Mouse (Mus musculus): ENCODE results near the gene Nfia. TPM values are rescaled to one million over a fixed set of nuclear protein-coding genes. Genes with fewer than 3 reads are reported as not detected.

The Nfia gene
- polyA plus RNA-seq, 2 experiments, result 51.9 to 71.2 TPM

- Histone ChIP-seq H3K9ac (ENCODE audit: low read depth, low read length, severe bottlenecking) (no peak overlapping the region), H3K27me3 (ENCODE audit: control insufficient read depth, insufficient read depth, low read length) (no peaks in the 10 kb centered on the region), H3K4me1 (ENCODE audit: control insufficient read depth, insufficient read depth, low read length) (peaks cover 16% of the 10 kb centered on the region), H3K27ac (replicated peaks; ENCODE audit: low read depth, low read length) (no peak overlapping the region), H3K4me2 (replicated peaks; ENCODE audit: low read depth, low read length, severe bottlenecking) (no peak overlapping the region), H3K9me3 (ENCODE audit: control insufficient read depth, low read length) (no peaks in the 10 kb centered on the region), H3K4me3 (replicated peaks; ENCODE audit: low read length) (no peak overlapping the region), H3K36me3 (ENCODE audit: control insufficient read depth, insufficient read depth, low read length) (peaks cover 6% of the 10 kb centered on the region; the same call in 1 of the 2 replicates)
- 36% methylated on average over 3 of the region's 3 CpGs for WGBS
- ATAC-seq (ENCODE audit: low FRiP score, low read depth) (no peak), DNase-seq (ENCODE audit: low spot score) (no peak)
- TF ChIP-seq POLR2A (IDR thresholded peaks at IDR 0.05; ENCODE audit: borderline replicate concordance, extremely low read depth, insufficient read depth, insufficient read length), result no peak
These were observed 345.6 kb downstream of the Nfia start for GRCm38 (mm10) chr4:98118126-98118525.

GRCm38 (mm10) chr4:98118761-98119675 is 346.5 kb downstream of the Nfia start:
- Histone ChIP-seq H3K27ac (replicated peaks; ENCODE audit: low read depth, low read length) (no peak overlapping the region), H3K9me3 (ENCODE audit: control insufficient read depth, low read length) (no peaks in the 10 kb centered on the region), H3K36me3 (ENCODE audit: control insufficient read depth, insufficient read depth, low read length) (peaks cover 6% of the 10 kb centered on the region; the same call in 1 of the 2 replicates), H3K4me2 (replicated peaks; ENCODE audit: low read depth, low read length, severe bottlenecking) (no peak overlapping the region), H3K4me3 (replicated peaks; ENCODE audit: low read length) (no peak overlapping the region), H3K27me3 (ENCODE audit: control insufficient read depth, insufficient read depth, low read length) (no peaks in the 10 kb centered on the region), H3K9ac (ENCODE audit: low read depth, low read length, severe bottlenecking) (no peak overlapping the region), H3K4me1 (ENCODE audit: control insufficient read depth, insufficient read depth, low read length) (peaks cover 16% of the 10 kb centered on the region)
- TF ChIP-seq POLR2A (IDR thresholded peaks at IDR 0.05; ENCODE audit: borderline replicate concordance, extremely low read depth, insufficient read depth, insufficient read length), result no peak
- ATAC-seq (ENCODE audit: low FRiP score, low read depth), result 0 out of 2 replicates have a peak, but pooled peaks have one; percentile 13
- DNase-seq (ENCODE audit: low spot score), result no peak
- 63% methylated on average over 10 of the region's 10 CpGs for WGBS

GRCm38 (mm10) chr4:98119949-98120531 is 347.5 kb downstream of the Nfia start:
- H3K9ac ChIP-seq (ENCODE audit: low read depth, low read length, severe bottlenecking), result no peak overlapping the region
- no peak overlapping the region for H3K4me3 ChIP-seq (replicated peaks; ENCODE audit: low read length)
- H3K4me1 ChIP-seq (ENCODE audit: control insufficient read depth, insufficient read depth, low read length), result peaks cover 16% of the 10 kb centered on the region
- H3K9me3 ChIP-seq (ENCODE audit: control insufficient read depth, low read length), result no peaks in the 10 kb centered on the region
- TF ChIP-seq POLR2A (IDR thresholded peaks at IDR 0.05; ENCODE audit: borderline replicate concordance, extremely low read depth, insufficient read depth, insufficient read length), result no peak
- 0 out of 2 replicates have a peak, but pooled peaks cover 3% of the 10 kb centered on the region for H3K36me3 ChIP-seq (ENCODE audit: control insufficient read depth, insufficient read depth, low read length)
- 56% methylated on average over 3 of the region's 3 CpGs for WGBS
- H3K27me3 ChIP-seq (ENCODE audit: control insufficient read depth, insufficient read depth, low read length), result no peaks in the 10 kb centered on the region
- ATAC-seq (ENCODE audit: low FRiP score, low read depth) (no peak), DNase-seq (ENCODE audit: low spot score) (no peak)
- H3K4me2 ChIP-seq (replicated peaks; ENCODE audit: low read depth, low read length, severe bottlenecking), result no peak overlapping the region
- no peak overlapping the region for H3K27ac ChIP-seq (replicated peaks; ENCODE audit: low read depth, low read length)

GRCm38 (mm10) chr4:98120706-98121340 is 348.3 kb downstream of the Nfia start:
- ATAC-seq (ENCODE audit: low FRiP score, low read depth), result no peak
- no peak for TF ChIP-seq POLR2A (IDR thresholded peaks at IDR 0.05; ENCODE audit: borderline replicate concordance, extremely low read depth, insufficient read depth, insufficient read length)
- WGBS, result 61% methylated on average over 6 of the region's 6 CpGs

More at GRCm38 (mm10) chr4:98120706-98121340, 348.3 kb downstream of the Nfia start:
- Histone ChIP-seq H3K4me3 (replicated peaks; ENCODE audit: low read length) (no peak overlapping the region), H3K27me3 (ENCODE audit: control insufficient read depth, insufficient read depth, low read length) (no peaks in the 10 kb centered on the region), H3K4me2 (replicated peaks; ENCODE audit: low read depth, low read length, severe bottlenecking) (no peak overlapping the region), H3K36me3 (ENCODE audit: control insufficient read depth, insufficient read depth, low read length) (0 out of 2 replicates have a peak, but pooled peaks cover 3% of the 10 kb centered on the region), H3K9me3 (ENCODE audit: control insufficient read depth, low read length) (no peaks in the 10 kb centered on the region), H3K4me1 (ENCODE audit: control insufficient read depth, insufficient read depth, low read length) (peaks cover 16% of the 10 kb centered on the region), H3K27ac (replicated peaks; ENCODE audit: low read depth, low read length) (no peak overlapping the region), H3K9ac (ENCODE audit: low read depth, low read length, severe bottlenecking) (no peak overlapping the region)
- no peak for DNase-seq (ENCODE audit: low spot score)

Measured in limb, embryonic 14.5 days (tissue).